Mouse (Mus musculus): ENCODE data around the gene Eif2ak1.
"Not testable (repeated sequence)": the region's sequence is repeated elsewhere in the genome, so short reads cannot be mapped to it uniquely, and the experiment has no call there.

Eif2ak1 gene

DNA sequence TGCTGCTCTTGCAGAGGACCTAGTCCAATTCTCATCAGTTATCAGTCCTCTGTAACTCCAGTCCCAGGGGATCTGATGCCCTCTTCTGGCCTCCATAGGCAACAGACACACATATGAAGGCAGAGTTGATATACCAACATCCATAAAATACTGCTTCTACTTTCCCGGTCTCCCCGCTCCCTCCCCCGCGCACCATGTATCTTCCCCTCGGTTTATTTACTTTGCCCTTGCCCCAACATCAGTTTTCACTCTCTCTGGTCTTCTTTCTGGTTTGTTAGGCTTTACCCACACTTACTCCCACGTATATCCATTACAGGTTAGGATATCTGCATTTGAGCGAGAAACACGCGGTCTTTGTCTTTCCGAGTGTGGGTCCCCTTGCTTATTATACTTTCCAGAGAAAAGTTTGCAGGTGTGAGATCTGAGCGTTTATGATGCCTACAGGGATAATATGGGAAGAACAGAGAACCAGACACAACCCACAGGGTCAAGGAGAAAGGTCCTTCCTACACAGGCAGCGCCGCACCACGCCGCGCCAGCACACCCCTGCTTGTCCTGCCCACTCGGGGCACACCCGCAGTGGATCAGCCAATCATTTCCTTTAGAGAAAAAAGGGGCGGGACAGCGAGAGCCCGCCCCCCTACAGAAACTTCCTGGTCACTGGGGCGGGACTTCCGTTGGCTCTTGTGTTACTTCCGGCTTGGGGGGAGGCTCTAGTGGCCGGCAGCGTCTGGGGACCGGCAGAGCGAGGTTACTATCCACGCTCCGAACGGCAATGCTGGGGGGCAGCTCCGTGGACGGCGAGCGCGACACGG lies at the start of gene Eif2ak1:
Eif2ak1 (plus strand) TSS at position 673 of the 815 bp plus-strand sequence.
- ATAC-seq (ENCODE audit: low TSS enrichment) = peak; percentile 100

DNA sequence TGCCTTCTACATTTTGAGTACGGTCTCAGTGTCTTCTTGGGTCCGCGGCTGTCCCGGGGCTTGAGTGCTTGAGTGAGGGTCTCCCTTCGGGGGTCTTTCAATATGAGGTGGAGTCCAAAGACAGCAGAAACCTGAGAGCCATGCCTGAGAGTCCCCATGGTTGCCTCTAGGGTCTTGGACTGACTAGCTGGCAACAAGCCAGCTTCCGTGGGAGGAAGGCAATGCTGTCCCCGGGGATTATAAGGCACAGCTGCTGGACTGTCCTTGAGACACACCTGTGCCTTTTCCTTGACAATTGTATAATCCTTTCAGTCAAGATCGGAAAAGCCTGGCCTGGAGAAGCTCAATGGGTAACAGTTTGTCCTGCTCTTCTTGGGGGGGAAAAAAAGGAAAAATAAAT lies 35.6 kb upstream of the Eif2ak1 start:
- ATAC-seq (ENCODE audit: low TSS enrichment) = no peak

DNA sequence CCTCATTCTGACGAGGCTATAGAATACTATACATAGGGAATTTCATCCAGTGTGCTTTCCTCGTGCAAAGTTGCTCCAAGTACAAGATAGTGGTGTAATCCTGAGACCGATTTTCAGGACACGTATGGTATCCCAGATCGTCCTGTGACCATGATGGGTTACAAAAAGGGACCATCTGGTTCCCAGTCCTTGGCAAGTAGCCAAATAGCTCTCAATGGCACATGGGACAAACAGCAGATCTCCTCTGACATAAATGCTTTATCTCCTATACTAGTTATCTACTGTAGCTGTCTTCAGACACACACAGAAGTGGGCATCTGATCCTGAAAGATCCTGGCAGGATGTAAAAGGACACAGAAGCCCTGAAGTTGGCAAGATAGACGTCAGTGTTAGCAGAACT lies 32.2 kb upstream of the Eif2ak1 start:
- no peak for ATAC-seq (ENCODE audit: low TSS enrichment)

DNA sequence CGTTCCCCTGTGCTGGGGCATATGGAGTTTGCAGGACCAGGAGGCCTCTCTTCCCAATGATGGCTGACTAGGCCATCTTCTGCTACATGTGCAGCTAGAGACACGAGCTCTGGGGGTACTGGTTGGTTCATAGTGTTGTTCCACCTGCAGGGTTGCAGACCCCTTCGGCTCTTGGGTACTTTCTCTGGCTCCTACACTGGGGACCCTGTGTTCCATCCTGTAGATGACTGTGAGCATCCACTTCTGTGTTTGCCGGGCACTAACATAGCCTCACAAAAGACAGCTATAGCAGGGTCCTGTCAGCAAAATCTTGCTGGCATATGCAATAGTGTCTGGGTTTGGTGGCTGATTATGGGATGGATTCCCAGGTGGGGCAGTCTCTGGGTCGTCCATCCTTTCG lies 16.4 kb upstream of the Eif2ak1 start:
- not testable (repeated sequence) for ATAC-seq (ENCODE audit: low TSS enrichment)

DNA sequence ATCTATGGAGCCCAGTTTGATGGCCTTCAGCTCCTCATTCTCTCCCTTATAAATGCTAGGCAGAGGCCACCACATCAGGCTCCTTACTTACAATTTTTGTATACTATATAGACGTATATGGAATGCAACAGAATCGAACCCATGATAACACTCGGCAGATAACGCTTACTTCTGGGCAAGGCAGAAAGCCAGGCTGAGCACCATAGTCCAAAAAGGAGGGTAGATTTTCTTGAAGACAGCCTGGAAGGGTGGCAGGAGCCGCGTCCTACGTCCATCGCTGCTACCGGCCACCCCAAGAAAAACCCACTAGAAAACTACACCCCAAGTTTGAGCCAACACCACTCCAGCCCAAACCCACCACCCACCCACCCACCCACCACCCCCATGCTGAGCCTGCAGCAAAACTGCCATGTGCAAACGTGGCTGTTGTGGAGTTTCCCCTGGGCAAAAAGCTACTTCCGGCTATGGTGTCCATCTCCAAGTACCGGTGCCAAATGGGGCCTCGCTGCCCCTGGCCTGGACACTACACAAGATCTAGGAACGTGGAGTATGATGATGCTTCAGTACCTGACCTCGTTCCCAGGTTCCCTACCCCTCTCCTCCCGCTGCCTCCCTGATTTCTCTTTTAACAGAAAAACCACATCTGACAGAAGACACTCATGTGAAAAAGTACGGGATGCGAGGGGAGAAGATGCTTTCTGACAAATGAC lies 13.4 kb upstream of the Eif2ak1 start:
- ATAC-seq (ENCODE audit: low TSS enrichment) = no peak

DNA sequence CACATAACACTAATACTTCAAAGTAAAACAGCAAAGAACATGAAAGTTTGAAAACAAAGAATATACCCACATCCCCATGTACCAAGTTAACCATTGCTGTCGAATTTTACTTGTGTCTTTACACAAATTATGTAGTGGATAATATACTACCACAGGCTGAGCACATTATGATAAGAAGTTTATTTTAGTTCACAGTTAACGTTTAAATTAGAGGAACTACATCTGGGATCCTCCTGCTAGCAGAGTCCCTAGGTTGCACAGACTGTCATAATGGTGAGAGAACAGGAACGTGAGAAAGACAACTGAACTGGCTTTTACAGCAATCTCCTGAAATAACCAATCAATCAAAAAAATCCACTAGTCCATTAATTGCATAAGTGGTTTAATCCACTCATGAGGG lies 10.3 kb upstream of the Eif2ak1 start:
- no peak for ATAC-seq (ENCODE audit: low TSS enrichment)

DNA sequence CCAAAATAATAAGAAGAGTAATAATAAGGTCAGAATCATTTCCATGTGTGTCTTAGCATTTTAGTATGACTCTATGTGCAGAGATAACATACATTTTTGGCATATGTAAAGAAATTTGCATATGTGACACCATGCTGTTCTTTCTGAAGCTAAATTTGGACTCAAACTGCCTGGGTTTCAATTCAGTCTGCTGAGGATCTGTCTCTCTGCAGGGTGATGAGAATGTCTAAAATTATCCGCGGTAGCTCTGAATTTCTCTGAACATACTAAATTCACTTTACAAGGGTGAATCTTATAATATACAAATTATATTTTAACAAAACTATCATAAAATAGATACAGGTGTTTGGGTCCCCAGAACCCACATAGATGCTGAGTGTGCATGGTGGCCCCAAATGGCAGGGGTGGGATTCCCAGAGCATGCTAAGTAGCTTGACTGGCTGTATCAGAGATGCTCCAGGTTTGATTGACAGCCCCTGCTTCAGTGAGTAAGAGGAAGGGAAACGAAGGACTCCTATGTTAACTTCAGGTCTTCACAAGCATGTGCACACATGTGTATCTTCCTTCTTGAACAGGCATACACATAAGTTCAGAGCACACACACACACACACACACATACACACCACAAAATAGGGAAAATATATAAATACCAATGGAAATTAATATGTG lies 8.0 kb upstream of the Eif2ak1 start:
- peak; percentile 62; the same call in 1 of the 2 replicates for ATAC-seq (ENCODE audit: low TSS enrichment)

DNA sequence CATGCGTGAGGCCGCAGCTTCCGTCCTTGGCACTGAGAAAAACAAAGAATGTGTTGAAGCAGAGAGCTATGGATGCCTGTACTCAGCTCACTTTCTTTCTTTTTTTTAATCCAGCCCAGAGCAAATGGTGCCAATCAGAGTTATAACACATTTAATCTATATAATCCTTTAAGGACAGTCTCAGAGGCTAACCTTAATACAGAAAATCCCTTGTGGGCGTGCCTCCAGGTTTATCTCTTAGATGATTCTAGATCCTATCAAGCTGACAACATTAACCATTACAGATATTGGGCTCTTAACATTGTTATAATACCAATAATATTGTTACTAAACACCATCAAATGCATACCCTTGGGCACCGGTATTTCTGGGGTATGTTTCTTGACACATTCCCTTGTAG lies 5.9 kb upstream of the Eif2ak1 start:
- ATAC-seq (ENCODE audit: low TSS enrichment) = no peak

DNA sequence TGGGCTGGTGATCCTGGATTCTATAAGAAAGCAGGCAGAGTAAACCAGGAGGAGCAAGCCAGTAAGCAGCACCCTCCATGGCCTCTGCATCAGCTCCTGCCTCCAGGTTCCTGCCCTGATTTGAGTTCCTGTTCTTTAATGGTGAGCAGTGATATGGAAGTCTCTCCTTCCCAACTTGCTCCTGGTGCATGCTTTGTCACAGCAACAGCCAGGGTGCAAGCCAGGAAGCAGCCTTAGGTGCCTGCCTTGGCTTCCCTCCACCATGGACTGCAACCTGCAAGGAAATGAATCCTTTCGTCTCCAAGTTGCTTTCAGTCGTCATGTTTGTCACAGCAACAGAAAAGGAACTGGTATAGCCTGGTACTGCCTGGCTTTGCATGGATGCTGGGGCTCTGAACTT lies 3.0 kb upstream of the Eif2ak1 start:
- no peak for ATAC-seq (ENCODE audit: low TSS enrichment)

DNA sequence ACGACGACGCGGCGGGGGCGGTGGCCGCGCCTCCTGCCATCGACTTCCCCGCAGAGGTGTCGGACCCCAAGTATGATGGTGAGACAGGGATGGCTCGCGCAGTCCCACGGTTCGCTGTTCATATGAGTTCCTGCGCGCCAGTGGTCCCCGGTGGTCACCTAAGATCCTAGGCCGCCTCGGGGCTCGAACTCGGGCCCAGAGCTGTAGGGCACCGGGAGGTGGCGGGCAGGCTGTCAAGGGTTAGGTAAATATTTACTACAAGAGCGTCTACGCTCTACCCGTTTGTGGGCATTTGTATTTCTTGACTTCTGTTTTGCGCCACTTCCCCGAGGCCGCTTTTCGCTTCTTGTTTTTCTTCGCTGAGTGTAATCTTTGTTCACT lies 333 bp downstream of the Eif2ak1 start:
- ATAC-seq (ENCODE audit: low TSS enrichment) = peak; percentile 38; the same call in 1 of the 2 replicates

DNA sequence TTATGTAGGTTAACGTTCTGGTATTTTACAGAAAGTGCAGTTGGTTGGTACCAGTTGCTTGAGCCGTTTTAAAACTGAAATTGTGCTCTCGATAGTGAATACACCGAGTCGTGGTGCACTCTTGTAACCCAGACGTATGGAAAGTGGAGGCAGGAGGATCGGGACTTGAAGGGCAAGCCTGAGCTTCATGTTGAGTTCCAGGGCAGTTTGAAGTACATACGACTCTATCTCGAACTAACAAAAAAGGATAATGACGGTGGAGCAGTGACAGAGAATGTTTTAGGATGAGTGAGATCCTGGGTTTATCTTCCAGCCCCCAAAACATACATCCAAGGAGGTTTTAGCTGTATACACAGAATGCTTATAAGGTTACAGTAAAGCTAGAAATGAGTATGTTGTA lies 873 bp downstream of the Eif2ak1 start:
- ATAC-seq (ENCODE audit: low TSS enrichment) = no peak

DNA sequence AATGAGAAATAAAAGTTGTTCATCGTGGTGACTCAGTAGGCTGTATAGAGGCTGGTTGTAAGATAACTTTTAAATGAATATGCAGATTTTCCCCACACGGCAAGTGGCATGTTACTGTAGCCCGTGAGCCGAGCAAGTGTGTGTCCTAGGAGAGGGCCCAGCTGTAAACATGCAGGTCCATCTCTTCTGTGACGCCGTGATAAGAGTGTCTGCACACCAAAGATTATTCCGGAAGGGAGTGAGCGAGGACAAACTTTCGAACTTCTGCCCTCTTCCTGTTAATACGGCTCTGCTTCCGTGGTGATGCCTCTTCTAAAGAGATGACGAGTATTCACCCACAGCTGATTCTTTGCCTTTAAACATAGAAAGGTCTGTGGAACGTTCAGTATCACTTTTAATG lies 1.4 kb downstream of the Eif2ak1 start:
- ATAC-seq (ENCODE audit: low TSS enrichment) = no peak

DNA sequence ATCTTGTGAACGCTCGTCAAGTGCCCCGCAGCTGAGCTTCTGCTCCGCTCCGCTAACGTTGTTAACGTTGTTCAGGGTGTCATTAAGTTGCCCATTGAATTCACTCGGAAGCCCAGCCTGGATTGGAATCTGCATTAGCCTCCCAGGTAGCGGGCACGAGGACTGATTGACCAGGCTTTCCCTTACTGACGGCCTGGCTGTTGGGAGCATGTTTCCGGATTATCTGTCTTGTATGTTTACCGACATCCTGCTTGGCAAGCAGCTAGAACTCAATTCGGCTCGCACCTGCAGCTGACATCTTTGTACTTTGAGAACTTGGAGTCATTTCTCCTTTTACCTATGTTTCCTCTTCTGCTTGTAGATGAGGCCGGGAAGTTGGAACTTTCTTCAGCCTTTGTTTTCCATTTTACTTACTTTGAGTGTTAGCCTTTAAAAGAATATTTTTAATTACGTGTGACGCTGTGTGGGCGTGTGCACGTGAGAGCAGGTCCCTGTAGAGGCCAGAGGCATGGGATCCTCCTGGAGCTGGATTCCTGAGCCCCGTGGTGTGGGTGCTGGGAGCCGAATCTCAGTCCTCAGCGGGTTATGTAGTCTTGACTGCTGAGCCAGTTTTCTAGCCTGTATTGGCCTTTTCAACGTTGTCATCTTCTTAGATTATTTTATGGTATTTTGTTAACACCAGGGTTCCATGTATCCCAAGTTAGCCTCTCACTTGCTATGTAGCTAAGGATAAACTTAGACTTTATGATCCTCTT lies 2.5 kb downstream of the Eif2ak1 start:
- no peak for ATAC-seq (ENCODE audit: low TSS enrichment)

DNA sequence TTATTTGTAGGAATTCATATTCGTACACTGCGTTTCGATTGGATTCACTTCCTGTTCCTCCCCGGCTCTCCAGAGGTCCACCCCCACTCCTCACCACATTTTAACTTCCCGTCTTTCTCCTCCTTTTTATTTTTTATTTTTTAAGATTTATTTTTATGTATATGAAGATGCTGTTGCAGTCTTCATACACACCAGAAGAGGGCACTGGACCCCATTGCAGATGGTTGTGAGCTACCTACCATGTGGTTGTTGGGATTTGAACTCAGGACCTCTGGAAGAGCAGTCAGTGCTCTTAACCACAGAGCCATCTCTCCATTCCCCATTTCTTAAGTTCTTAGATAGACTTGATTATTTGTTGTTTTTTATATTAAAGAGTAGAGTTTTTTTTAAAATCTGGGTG lies 3.2 kb downstream of the Eif2ak1 start:
- ATAC-seq (ENCODE audit: low TSS enrichment) = no peak

DNA sequence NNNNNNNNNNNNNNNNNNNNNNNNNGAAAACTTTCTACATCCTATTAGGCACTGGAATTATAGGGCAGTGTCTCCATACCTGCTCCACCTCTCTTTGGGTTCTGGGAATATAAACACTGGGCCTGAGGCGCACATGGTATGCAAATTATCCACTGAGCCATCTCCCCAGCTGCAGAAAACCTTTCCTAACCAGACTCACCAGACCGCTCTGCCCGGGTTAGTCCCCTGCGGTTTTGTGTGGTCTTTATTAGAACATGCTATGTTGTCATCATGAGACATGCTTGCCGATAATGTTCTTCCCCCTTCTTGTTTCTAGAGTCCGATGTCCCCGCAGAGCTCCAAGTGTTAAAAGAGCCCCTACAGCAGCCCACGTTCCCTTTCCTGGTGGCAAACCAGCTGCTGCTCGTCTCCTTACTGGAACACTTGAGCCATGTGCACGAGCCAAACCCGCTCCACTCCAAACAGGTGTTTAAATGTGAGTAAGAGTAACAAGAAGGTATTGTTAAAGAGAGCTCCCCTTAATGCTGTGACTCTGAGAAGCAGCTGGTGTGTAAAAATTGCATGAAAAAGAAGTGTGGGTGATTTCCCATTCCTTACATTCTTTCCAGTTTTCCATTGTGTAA lies 54.1 kb downstream of the Eif2ak1 start:
- no peak for ATAC-seq (ENCODE audit: low TSS enrichment)

DNA sequence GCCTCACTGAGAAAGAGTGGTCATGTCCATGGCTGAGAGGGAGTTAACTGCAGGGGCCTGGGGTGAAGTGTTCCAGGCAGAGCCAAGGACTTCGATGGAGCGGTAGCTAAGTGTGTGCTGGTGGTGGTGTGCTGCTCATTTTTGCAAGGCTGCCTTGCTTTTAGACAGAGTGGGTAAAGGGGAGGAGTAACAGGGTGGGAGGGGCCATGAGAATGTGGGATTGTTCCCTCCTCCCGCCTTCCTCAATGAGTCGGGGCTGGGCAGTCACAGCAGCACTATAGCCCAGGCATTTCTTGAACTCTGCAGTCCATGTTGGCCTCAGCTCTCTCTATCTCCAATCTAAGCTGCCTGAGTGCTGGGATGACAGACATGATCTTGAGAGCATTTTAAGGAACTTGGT lies 57.0 kb downstream of the Eif2ak1 start:
- ATAC-seq (ENCODE audit: low TSS enrichment) = no peak

DNA sequence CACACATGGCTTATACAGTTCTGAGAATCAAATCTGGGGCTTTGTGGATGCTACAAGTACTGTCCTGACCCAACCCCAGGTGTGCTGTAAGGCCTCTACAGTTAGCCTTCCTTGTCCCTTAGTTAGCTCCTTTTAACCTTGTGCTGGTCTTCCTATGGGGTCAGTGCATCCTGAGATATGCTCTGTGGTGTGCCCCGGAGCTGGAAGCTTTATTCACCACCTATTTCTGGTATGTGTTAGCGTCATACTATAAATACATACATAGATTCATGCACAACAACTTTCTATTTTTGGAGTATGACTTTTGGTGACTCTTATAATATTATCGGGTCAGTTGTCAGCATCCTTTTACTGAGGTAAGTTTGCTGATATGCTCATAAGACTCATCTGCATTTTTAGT lies 67.7 kb downstream of the Eif2ak1 start:
- ATAC-seq (ENCODE audit: low TSS enrichment) = no peak

DNA sequence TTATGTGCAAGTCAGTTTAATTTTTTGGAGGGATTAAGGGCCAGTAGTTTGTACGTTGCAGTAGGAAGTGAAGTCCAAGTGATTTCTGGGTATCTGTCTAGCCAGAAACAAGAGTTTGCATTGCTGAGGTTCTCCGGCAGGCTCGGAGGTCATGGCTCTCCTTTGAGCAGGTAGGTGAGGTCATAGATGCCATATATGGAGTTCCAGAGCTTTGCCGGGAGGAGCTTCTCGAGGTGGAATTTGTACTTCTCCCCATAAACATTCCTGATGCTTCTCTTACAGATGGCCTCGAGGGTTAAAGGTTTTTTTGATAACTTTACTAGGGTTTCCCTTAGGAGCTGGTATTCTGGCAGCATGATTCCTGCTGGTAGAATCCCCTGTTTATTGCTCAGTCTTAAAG lies 73.2 kb downstream of the Eif2ak1 start:
- ATAC-seq (ENCODE audit: low TSS enrichment) = no peak

DNA sequence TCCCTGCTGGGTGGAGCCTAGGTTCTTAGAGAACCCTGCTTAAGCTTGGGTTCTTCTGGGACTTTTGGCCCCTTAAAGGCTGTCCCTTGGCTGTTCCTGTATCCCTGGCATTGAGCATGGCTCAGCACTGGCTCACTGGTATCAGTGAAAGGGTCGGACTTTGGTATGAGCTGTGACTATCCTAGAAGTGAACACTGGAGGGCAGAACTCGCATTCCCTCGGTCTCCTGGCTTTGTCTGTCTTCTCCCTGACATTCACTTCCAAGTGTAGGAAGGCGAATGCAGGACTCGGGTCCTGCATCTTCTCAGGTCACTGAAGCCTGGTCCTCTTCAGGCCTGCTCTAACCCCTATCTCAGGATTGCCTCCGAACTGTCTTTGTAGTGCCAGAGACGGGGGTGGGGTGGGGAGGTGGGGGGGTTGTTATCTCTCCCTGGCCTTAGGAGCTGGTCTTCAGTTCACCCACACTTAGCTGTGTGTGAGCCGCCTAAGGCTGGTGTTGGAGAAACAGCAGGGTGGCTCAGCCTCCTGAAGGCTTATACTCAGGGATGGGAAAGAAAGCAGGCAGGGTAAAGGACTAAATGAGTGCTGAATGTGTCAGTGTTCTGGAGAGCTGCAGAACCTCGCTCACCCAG lies 74.8 kb downstream of the Eif2ak1 start:
- peak; percentile 73 for ATAC-seq (ENCODE audit: low TSS enrichment)

DNA sequence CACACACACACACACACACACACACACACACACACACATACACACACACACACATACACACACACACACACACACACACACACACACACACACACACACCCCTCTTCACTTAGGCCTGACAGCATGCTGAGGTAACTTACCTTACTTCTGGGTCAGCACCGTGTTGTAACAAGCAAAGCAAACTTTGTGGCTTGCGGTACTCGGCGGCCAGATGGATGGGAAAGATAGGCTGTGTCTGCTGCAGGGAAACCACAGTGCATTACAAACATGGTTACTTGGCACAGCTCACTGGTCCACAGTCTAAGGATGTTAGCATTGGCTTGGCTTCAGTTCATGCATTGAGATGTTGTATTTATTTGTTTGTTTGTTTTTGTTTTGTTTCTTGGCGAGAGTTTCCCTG lies 75.8 kb downstream of the Eif2ak1 start:
- no peak for ATAC-seq (ENCODE audit: low TSS enrichment)

DNA sequence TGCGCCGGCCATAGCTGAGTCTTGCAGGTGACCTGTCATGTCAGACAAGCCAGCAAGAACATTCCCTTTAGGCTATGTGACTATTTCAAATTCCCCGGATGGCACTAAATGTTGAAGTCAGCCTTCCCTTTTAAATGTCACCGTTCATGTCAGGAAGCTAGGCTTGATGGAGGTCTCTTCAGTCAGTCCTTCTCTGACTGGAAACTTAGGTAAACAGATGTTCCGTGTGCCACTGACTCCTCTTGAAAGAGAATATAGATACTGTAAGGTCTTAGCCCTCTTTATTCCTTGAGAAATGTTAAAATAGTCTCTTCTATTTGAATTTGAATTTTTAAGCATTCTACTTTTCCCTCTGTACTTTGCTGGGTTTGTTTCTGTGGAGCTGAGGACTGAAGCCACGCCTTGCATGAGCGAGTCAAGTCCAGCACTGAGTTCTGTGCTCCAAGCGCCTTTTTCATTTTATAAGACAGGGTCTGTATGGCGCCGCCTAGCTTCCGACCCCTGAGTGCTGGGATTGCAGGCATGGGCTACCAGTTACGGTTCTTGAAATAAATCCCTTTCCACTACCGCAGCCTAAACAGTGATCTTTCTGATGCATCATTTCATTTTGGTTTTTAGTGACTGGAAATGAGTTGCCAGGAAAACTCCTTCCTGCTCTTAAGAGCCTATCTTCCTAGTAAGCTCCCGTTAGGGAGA lies 80.2 kb downstream of the Eif2ak1 start, which contains the start of gene Ankrd61:
Ankrd61 (minus strand) TSS at position 51 of the 696 bp plus-strand sequence.
- ATAC-seq (ENCODE audit: low TSS enrichment) = no peak
